28 mouse cellular contexts compared by ENCODE assay signal in the genomic region with DNA sequence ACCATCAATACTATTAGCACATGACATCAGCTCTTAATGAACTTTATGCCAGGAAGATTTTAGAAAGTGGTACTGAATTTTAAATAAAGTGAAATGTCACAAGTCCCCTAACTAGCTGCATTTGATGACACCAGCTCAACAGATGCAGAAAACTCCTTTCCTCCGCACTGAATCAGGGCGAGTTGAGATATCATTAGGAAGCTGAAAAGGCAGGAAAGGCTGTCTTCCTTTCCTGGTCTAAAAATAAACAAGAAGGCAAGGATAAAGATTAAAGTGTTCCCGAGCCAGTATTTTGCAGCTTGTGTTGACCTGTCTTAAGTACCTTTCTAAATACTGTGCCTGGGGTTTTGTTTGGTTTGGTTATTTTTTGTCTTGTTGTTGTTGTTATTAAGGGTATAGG. TPM values are rescaled to one million over a fixed set of nuclear protein-coding genes. Genes with fewer than 3 reads are reported as not detected.
DNase-seq lines count a peak whose midpoint lies in the region; ATAC-seq and TF ChIP-seq lines count a peak whose summit lies in the region.
"Had no signal": no experiment of that assay in that cellular context is flagged by ENCODE, and none has a peak within 500 bp of the region (broad histone marks: within the 10 kb centered on the region; RNA-seq: fewer than 3 reads in every experiment).

No protein-coding gene starts in this region.

- H3K9me3 ChIP-seq in heart, embryonic 10.5 days, result no peaks in the 10 kb centered on the region
- H3K9me3 ChIP-seq in heart, embryonic 14.5 days (ENCODE audit: control insufficient read depth, low read length), result no peaks in the 10 kb centered on the region
- H3K9me3 ChIP-seq in kidney, embryonic 15.5 days (replicated peaks), result no peaks in the 10 kb centered on the region
- H3K9me3 ChIP-seq: embryonic facial prominence, embryonic 10.5 days; embryonic facial prominence, embryonic 13.5 days; forebrain, embryonic 12.5 days; forebrain, embryonic 15.5 days had no signal

- H3K4me1 ChIP-seq in heart, embryonic 10.5 days, result peaks cover 84% of the 10 kb centered on the region
- peaks cover 24 to 80% of the 10 kb centered on the region in 2 experiments for H3K4me1 ChIP-seq in heart, embryonic 14.5 days (ENCODE audit: control insufficient read depth in 2 of 2, insufficient read depth in 2 of 2, low read length in 2 of 2)
- H3K4me1 ChIP-seq in kidney, embryonic 15.5 days, result peaks cover 48% of the 10 kb centered on the region
- H3K4me1 ChIP-seq: forebrain, embryonic 12.5 days had no signal

- peak overlapping the region; percentile 15; the same call in 1 of the 2 replicates for H3K4me3 ChIP-seq in gastrocnemius, adult 2 months
- no peak overlapping the region for H3K4me3 ChIP-seq in heart, embryonic 10.5 days
- no peak overlapping the region for H3K4me3 ChIP-seq in heart, embryonic 14.5 days (ENCODE audit: control insufficient read depth in 1 of 2, insufficient read depth in 1 of 2, low read depth in 1 of 2, low read length in 2 of 2)
- H3K4me3 ChIP-seq in kidney, embryonic 15.5 days (replicated peaks), result no peak overlapping the region
- H3K4me3 ChIP-seq: embryonic facial prominence, embryonic 10.5 days; embryonic facial prominence, embryonic 13.5 days; erythroblast, embryonic 14.5 days; forebrain, embryonic 12.5 days; forebrain, embryonic 15.5 days had no signal

- H3K4me2 ChIP-seq in heart, embryonic 14.5 days (ENCODE audit: low read length), result peak overlapping the region; percentile 28
- no peak overlapping the region for H3K4me2 ChIP-seq in kidney, embryonic 15.5 days
- H3K4me2 ChIP-seq: embryonic facial prominence, embryonic 13.5 days; forebrain, embryonic 12.5 days; forebrain, embryonic 15.5 days; hindbrain, embryonic 14.5 days had no signal

- no peak for ATAC-seq in heart, embryonic 14.5 days (ENCODE audit: insufficient number of reproducible peaks, insufficient read depth, low FRiP score, low read depth)
- ATAC-seq in kidney, embryonic 15.5 days (replicated peaks; ENCODE audit: low FRiP score), result no peak
- ATAC-seq: activated CD4-positive, CD25-positive, alpha-beta regulatory T cell, adult 4 months; forebrain, embryonic 15.5 days; hindbrain, postnatal 0 days; inflammation-experienced regulatory T-cells, adult 6 months; intestine, embryonic 16.5 days had no signal

- H3K27me3 ChIP-seq in heart, embryonic 10.5 days (ENCODE audit: insufficient read depth, poor library complexity, severe bottlenecking), result no peaks in the 10 kb centered on the region
- no peaks in the 10 kb centered on the region for H3K27me3 ChIP-seq in heart, embryonic 14.5 days (ENCODE audit: control insufficient read depth, insufficient read depth, low read length)
- H3K27me3 ChIP-seq in kidney, embryonic 15.5 days, result no peaks in the 10 kb centered on the region
- H3K27me3 ChIP-seq: embryonic facial prominence, embryonic 13.5 days; forebrain, embryonic 12.5 days; forebrain, embryonic 15.5 days had no signal

- WGBS in heart, embryonic 10.5 days, result 8% methylated on average over 3 of the region's 3 CpGs
- 4% methylated on average over 3 of the region's 3 CpGs for WGBS in heart, embryonic 14.5 days
- 52% methylated on average over 3 of the region's 3 CpGs for WGBS in kidney, embryonic 15.5 days

- no peak for TF ChIP-seq CTCF in gastrocnemius, adult 2 months (IDR thresholded peaks at IDR 0.05)

- H3K36me3 ChIP-seq in heart, embryonic 10.5 days, result no peaks in the 10 kb centered on the region
- H3K36me3 ChIP-seq in heart, embryonic 14.5 days (ENCODE audit: control insufficient read depth, insufficient read depth, low read length), result no peaks in the 10 kb centered on the region
- H3K36me3 ChIP-seq in kidney, embryonic 15.5 days, result no peaks in the 10 kb centered on the region
- H3K36me3 ChIP-seq: embryonic facial prominence, embryonic 10.5 days; embryonic facial prominence, embryonic 13.5 days; forebrain, embryonic 12.5 days; forebrain, embryonic 15.5 days had no signal

- peak overlapping the region; percentile 13 for H3K27ac ChIP-seq in gastrocnemius, adult 2 months
- H3K27ac ChIP-seq in heart, embryonic 10.5 days, result no peak overlapping the region
- 0 out of 4 replicates have a peak overlapping the region, but pooled peaks of 1 of the 2 experiments have one; percentile 17 for H3K27ac ChIP-seq in heart, embryonic 14.5 days (replicated peaks in 1 of 2; ENCODE audit: control insufficient read depth in 1 of 2, insufficient read depth in 1 of 2, low read depth in 2 of 2, low read length in 2 of 2)
- 0 out of 2 replicates have a peak overlapping the region, but pooled peaks have one; percentile 22 for H3K27ac ChIP-seq in kidney, embryonic 15.5 days
- H3K27ac ChIP-seq: embryonic facial prominence, embryonic 10.5 days; embryonic facial prominence, embryonic 13.5 days; forebrain, embryonic 12.5 days; forebrain, embryonic 15.5 days; hindbrain, embryonic 14.5 days; hindbrain, postnatal 0 days had no signal

- DNase-seq in gastrocnemius, adult 2 months, result no peak
- no peak for DNase-seq in gastrocnemius, adult 18-20 months (ENCODE audit: low spot score)
- peak; percentile 51 for DNase-seq in heart, adult 8-10 months (ENCODE audit: low spot score)
- no peak for DNase-seq in heart, embryonic 10.5 days (ENCODE audit: low spot score)
- DNase-seq in heart, postnatal 10 days, result no peak
- DNase-seq in kidney, postnatal 14 days, result no peak
- DNase-seq: adrenal gland, adult 8-10 months; adrenal gland, postnatal 25 days; cerebellum, adult 11-12 months; cerebellum, adult 8-10 months; cerebellum, postnatal 10 days; cerebellum, postnatal 36 days; embryo, embryonic 11 days; gastrocnemius, postnatal 14 days; kidney, adult 18-20 months; kidney, adult 9 months had no signal

- intact Hi-C loops in gastrocnemius, adult 2 months (cut with DNase I), result no loop called here
- intact Hi-C loops in heart, postnatal 10 days (cut with DNase I), result loop anchor here (5.0 kb wide), 1 partner anchor 42 kb away; a partner anchor contains a TSS

- no peak overlapping the region for H3K9ac ChIP-seq in heart, embryonic 14.5 days (ENCODE audit: low read length)
- H3K9ac ChIP-seq in kidney, embryonic 15.5 days, result no peak overlapping the region
- H3K9ac ChIP-seq: embryonic facial prominence, embryonic 13.5 days; forebrain, embryonic 12.5 days; forebrain, embryonic 15.5 days; hindbrain, embryonic 14.5 days had no signal

RNA-seq across cellular contexts. Expression of a gene that starts 42.9 kb away (rescaled TPM):
- 10 to 100 TPM; 17.2 to 27.8 TPM for total RNA-seq in gastrocnemius, adult 2 months (2021)
- total RNA-seq in gastrocnemius, adult 18-20 months (2021), result 10 to 100 TPM; 20.0 to 24.0 TPM
- total RNA-seq in heart, adult 8-10 months (2022), result 10 to 100 TPM; 32.4 to 42.9 (median 38.5) TPM
- polyA plus RNA-seq in heart, embryonic 10.5 days (2016; fragmentation: Nextera tagmentation; extraction: Ambion mirVana), result 124 and 146 TPM in 2 replicates
- polyA plus RNA-seq in heart, embryonic 14.5 days (2014; fragmentation: Nextera tagmentation; extraction: Ambion mirVana), result 79.7 and 84.8 TPM in 2 replicates
- total RNA-seq in heart, postnatal 10 days (2021), result 10 to 100 TPM; 87.5 to 89.3 TPM
- polyA plus RNA-seq in kidney, embryonic 15.5 days (2015; fragmentation: Nextera tagmentation; extraction: Ambion mirVana), result 109 and 117 TPM in 2 replicates
